Mouse (Mus musculus): ENCODE measurements at regions not wholly inside any gene's neighbourhood (a gene's known extent, or its start where the extent isn't known, plus 50 kb on each side); places are given as distances from the start of the nearest gene placed in this dataset.

DNA sequence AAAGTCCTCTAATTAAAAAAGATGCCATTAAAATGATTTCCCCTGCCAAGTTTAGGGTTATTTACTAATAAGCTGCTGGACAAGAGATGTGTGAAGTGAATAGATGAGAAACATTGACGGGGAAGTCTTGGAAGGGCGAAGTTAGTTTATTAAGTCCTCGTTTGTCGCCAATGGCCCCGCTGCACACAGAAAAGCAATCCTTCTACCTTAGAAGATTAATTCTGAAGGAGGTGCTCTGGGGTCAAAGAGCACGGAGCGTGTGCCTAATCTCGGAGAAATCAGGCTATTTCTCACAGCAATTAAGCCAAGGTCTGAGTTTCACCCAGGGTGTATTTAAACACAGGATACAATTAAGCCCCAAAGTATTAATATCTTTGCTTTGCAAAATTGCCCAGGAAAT, 189.8 kb upstream of the Adgrl2 start:
- H3K9me3 ChIP-seq, result no peaks in the 10 kb centered on the region
- no peaks in the 10 kb centered on the region for H3K36me3 ChIP-seq
- 4% methylated on average over 8 of the region's 8 CpGs for WGBS
- no peak for ATAC-seq (replicated peaks)
- H3K4me1 ChIP-seq, result peaks cover 10% of the 10 kb centered on the region; the same call in 1 of the 2 replicates
- no peak overlapping the region for H3K9ac ChIP-seq (replicated peaks)
- H3K27me3 ChIP-seq, result 0 out of 2 replicates have a peak, but pooled peaks cover 2% of the 10 kb centered on the region
- no peak overlapping the region for H3K27ac ChIP-seq (replicated peaks)
- no peak overlapping the region for H3K4me3 ChIP-seq
- no peak overlapping the region for H3K4me2 ChIP-seq (replicated peaks)

DNA sequence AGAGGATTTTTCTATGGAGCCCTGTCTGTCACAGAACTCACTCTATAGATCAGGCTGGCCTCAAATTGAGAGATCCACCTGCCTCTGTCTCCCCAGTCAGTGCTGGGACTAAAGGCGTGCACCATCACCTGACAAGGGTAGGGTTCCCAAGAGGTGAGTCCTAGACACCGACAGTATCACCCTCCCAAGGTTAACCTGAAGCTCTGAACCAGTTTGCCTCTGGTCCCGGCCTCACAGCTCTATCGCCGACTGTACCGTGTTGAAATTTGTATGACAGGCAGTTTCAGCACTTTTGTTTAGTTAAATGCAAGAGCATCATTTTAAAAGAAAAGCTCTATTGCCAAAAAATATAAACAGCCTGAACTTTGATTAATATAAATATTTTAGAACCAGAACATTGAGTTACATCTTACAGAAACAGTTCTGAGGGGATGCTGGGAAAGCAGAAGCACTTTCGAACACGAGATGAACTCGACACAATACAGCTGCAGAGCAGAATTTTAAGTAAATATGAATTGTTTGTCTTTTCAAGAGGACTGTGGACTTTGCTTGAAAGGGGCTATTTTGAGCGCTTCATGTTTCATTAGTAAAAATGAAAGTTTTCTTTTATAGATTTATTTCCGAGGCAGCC, 189.2 kb upstream of the Adgrl2 start:
- Histone ChIP-seq H3K9ac (replicated peaks) (no peak overlapping the region), H3K4me2 (replicated peaks) (no peak overlapping the region), H3K27me3 (0 out of 2 replicates have a peak, but pooled peaks cover 2% of the 10 kb centered on the region), H3K4me3 (no peak overlapping the region), H3K36me3 (no peaks in the 10 kb centered on the region), H3K9me3 (no peaks in the 10 kb centered on the region), H3K4me1 (peaks cover 10% of the 10 kb centered on the region; the same call in 1 of the 2 replicates), H3K27ac (replicated peaks) (no peak overlapping the region)
- ATAC-seq (replicated peaks), result no peak
- 44% methylated on average over 11 of the region's 11 CpGs for WGBS

DNA sequence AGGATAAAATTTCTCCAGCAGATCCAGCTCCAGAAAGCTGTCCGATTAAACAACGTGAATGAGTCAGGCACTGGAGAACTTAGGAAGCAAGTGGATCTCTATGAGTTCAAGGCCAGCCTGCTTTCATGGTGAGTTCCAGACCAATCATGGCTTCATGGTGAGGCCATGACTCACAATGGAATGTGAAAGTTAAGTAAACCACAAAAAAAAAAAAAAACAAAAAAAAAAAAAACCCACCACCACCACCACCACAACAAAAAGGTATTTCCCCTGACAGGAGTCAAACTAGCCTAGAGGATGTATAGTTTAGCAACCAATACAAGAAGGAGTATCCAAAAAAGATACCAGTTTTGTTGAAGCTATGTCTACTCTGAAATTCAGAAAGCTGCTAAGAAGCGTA, 188.5 kb upstream of the Adgrl2 start:
- Histone ChIP-seq H3K9me3 (no peaks in the 10 kb centered on the region), H3K36me3 (no peaks in the 10 kb centered on the region), H3K27ac (replicated peaks) (no peak overlapping the region), H3K27me3 (0 out of 2 replicates have a peak, but pooled peaks cover 2% of the 10 kb centered on the region), H3K9ac (replicated peaks) (no peak overlapping the region), H3K4me1 (peaks cover 5% of the 10 kb centered on the region; the same call in 1 of the 2 replicates), H3K4me3 (no peak overlapping the region), H3K4me2 (replicated peaks) (no peak overlapping the region)
- WGBS, result 97% methylated on average over 3 of the region's 3 CpGs
- no peak for ATAC-seq (replicated peaks)

GRCm38 (mm10) chr3:149174689-149175390, 184.5 kb upstream of the Adgrl2 start:
- H3K4me1 ChIP-seq, result no peaks in the 10 kb centered on the region
- H3K9me3 ChIP-seq, result no peaks in the 10 kb centered on the region
- no peak overlapping the region for H3K4me2 ChIP-seq (replicated peaks)
- H3K36me3 ChIP-seq, result no peaks in the 10 kb centered on the region
- ATAC-seq (replicated peaks), result no peak
- 0 out of 2 replicates have a peak, but pooled peaks cover 2% of the 10 kb centered on the region for H3K27me3 ChIP-seq
- 66% methylated on average over 11 of the region's 11 CpGs for WGBS
- no peak overlapping the region for H3K9ac ChIP-seq (replicated peaks)
- H3K4me3 ChIP-seq, result no peak overlapping the region
- H3K27ac ChIP-seq (replicated peaks), result no peak overlapping the region

DNA sequence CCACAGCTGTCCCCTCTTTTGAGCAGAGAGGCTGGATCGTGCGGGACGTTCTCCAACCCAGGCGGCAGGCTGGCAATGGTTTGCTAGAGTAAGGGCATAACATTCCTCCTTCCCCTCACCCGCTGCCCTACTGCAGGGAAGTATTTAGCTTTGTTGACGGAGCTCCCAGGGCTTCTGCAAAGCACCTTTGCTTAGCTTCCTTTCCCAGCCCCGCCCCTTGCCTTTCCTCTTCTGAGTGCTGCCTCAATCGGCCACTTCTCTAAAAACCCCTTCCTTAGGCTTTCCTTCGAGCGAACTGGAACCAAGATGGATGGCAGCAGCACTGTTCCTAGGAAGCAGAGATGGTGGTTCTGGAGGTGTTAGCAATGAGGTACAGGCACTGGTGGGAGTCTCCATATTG, 183.2 kb upstream of the Adgrl2 start:
- Histone ChIP-seq H3K36me3 (no peaks in the 10 kb centered on the region), H3K4me3 (no peak overlapping the region), H3K4me1 (no peaks in the 10 kb centered on the region), H3K4me2 (replicated peaks) (no peak overlapping the region), H3K9me3 (no peaks in the 10 kb centered on the region), H3K27me3 (0 out of 2 replicates have a peak, but pooled peaks cover 2% of the 10 kb centered on the region), H3K9ac (replicated peaks) (no peak overlapping the region), H3K27ac (replicated peaks) (no peak overlapping the region)
- 50% methylated on average over 10 of the region's 10 CpGs for WGBS
- ATAC-seq (replicated peaks), result no peak

DNA sequence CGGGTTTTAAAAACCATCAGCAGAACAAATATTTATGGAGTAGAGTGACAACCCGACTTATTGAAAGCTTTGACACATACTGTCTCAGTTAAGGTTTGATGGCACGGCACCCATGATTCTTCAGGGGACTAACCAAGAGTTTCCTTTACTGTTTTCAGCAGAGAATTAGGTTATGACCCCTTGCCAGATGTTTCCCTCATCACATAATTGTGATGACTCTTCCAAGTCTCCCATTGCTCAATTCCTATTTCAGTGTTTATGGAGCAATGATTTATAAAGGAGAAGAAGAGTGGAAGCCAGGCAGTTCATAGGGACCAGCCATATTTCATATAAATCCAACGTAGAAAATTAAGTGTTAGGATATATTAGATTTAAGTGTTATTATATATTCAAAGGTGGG, 181.4 kb upstream of the Adgrl2 start:
- Histone ChIP-seq H3K4me1 (no peaks in the 10 kb centered on the region), H3K4me3 (no peak overlapping the region), H3K9me3 (no peaks in the 10 kb centered on the region), H3K27ac (replicated peaks) (no peak overlapping the region), H3K9ac (replicated peaks) (no peak overlapping the region), H3K27me3 (no peaks in the 10 kb centered on the region), H3K36me3 (no peaks in the 10 kb centered on the region), H3K4me2 (replicated peaks) (no peak overlapping the region)
- 89% methylated on average over 4 of the region's 4 CpGs for WGBS
- no peak for ATAC-seq (replicated peaks)

DNA sequence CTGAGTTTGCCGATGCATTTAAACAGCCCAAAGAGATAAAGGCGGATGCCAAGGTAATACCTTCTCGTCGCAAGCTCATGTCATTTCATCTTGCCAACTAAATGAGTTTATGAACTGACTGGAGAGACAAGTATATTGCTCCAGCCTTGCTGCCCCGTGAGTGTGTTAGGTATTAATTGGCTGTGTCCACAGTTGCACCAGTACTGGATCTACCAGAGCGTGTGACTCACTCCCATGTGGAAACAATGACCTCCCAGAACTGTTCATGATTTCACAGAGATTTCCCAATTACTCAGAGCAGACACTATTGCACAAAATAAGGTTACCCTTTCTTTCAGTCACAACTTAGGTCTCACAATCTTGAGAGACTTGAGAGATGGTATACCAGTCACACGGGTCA, 179.8 kb upstream of the Adgrl2 start:
- Histone ChIP-seq H3K9me3 (no peaks in the 10 kb centered on the region), H3K4me2 (replicated peaks) (no peak overlapping the region), H3K9ac (replicated peaks) (no peak overlapping the region), H3K4me1 (no peaks in the 10 kb centered on the region), H3K27ac (replicated peaks) (no peak overlapping the region), H3K27me3 (no peaks in the 10 kb centered on the region), H3K4me3 (no peak overlapping the region), H3K36me3 (no peaks in the 10 kb centered on the region)
- no peak for ATAC-seq (replicated peaks)
- 70% methylated on average over 7 of the region's 7 CpGs for WGBS

- Histone ChIP-seq H3K4me1 (no peaks in the 10 kb centered on the region), H3K9ac (replicated peaks) (no peak overlapping the region), H3K4me3 (no peak overlapping the region), H3K4me2 (replicated peaks) (no peak overlapping the region), H3K27me3 (no peaks in the 10 kb centered on the region), H3K9me3 (no peaks in the 10 kb centered on the region), H3K36me3 (no peaks in the 10 kb centered on the region), H3K27ac (replicated peaks) (no peak overlapping the region)
- WGBS, result 70% methylated on average over 12 of the region's 12 CpGs
- no peak for ATAC-seq (replicated peaks)
Observed at GRCm38 (mm10) chr3:149169442-149169841, 179.1 kb upstream of the Adgrl2 start.

GRCm38 (mm10) chr3:149167997-149168396, 177.6 kb upstream of the Adgrl2 start:
- Histone ChIP-seq H3K4me3 (no peak overlapping the region), H3K9ac (replicated peaks) (no peak overlapping the region), H3K4me2 (replicated peaks) (no peak overlapping the region), H3K27ac (replicated peaks) (no peak overlapping the region), H3K36me3 (no peaks in the 10 kb centered on the region), H3K4me1 (no peaks in the 10 kb centered on the region), H3K9me3 (no peaks in the 10 kb centered on the region), H3K27me3 (no peaks in the 10 kb centered on the region)
- 50% methylated on average over 3 of the region's 3 CpGs for WGBS
- no peak for ATAC-seq (replicated peaks)

GRCm38 (mm10) chr3:149164804-149165203, 174.4 kb upstream of the Adgrl2 start:
- no peak for ATAC-seq (replicated peaks)
- no peak overlapping the region for H3K4me3 ChIP-seq
- no peaks in the 10 kb centered on the region for H3K27me3 ChIP-seq
- no peak overlapping the region for H3K4me2 ChIP-seq (replicated peaks)
- WGBS, result 88% methylated on average over 4 of the region's 4 CpGs
- H3K4me1 ChIP-seq, result no peaks in the 10 kb centered on the region
- no peak overlapping the region for H3K27ac ChIP-seq (replicated peaks)
- no peaks in the 10 kb centered on the region for H3K36me3 ChIP-seq
- no peaks in the 10 kb centered on the region for H3K9me3 ChIP-seq
- no peak overlapping the region for H3K9ac ChIP-seq (replicated peaks)

DNA sequence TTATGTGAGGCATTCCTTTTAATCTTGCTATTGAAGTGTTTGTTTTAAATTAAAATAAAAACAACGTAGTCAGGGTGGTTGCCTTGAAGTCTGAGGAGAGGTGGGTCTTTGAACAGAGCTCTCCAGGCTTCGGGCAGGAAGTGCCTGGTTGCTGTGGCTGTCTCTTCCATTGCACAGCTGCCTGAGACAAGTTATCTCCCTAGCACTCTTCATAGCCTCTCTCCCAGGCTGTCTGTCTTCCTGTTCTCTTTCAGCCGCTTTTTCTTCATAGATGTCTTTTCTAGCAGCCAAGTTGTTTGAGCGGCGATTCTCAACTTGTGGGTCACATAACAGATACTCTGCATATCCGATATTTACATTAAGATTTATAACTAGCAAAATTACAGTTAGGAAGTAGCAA, 173.2 kb upstream of the Adgrl2 start:
- no peak overlapping the region for H3K9ac ChIP-seq (replicated peaks)
- ATAC-seq (replicated peaks), result no peak
- 92% methylated on average over 6 of the region's 6 CpGs for WGBS
- no peaks in the 10 kb centered on the region for H3K4me1 ChIP-seq
- H3K4me2 ChIP-seq (replicated peaks), result no peak overlapping the region
- H3K36me3 ChIP-seq, result no peaks in the 10 kb centered on the region
- no peaks in the 10 kb centered on the region for H3K27me3 ChIP-seq
- H3K27ac ChIP-seq (replicated peaks), result no peak overlapping the region
- no peaks in the 10 kb centered on the region for H3K9me3 ChIP-seq
- no peak overlapping the region for H3K4me3 ChIP-seq

DNA sequence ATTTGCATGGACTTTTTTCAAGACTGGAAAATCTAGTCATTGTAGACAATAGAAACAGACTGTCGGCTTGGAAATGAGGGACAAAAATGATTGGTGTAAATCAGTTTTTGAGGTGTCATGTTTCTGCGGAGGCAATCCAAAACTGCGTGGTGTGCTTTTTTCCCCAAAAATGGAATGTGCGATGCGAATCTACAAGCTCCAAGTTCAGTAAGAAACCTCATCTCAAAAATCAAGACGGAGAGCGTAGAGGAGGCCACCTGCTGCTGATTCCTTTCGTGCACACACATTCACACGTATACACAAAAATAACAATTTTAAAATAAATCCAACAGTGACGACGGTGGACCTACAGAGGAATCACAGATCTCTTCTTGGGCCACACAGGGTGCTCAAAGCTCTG, 170.5 kb upstream of the Adgrl2 start:
- Histone ChIP-seq H3K9me3 (no peaks in the 10 kb centered on the region), H3K4me2 (replicated peaks) (no peak overlapping the region), H3K27me3 (no peaks in the 10 kb centered on the region), H3K4me1 (no peaks in the 10 kb centered on the region), H3K9ac (replicated peaks) (no peak overlapping the region), H3K27ac (replicated peaks) (no peak overlapping the region), H3K4me3 (no peak overlapping the region), H3K36me3 (no peaks in the 10 kb centered on the region)
- WGBS, result 92% methylated on average over 11 of the region's 11 CpGs
- no peak for ATAC-seq (replicated peaks)

- no peaks in the 10 kb centered on the region for H3K9me3 ChIP-seq
- no peaks in the 10 kb centered on the region for H3K4me1 ChIP-seq
- no peaks in the 10 kb centered on the region for H3K36me3 ChIP-seq
- 85% methylated on average over 8 of the region's 8 CpGs for WGBS
- H3K4me3 ChIP-seq, result no peak overlapping the region
- no peaks in the 10 kb centered on the region for H3K27me3 ChIP-seq
- no peak overlapping the region for H3K4me2 ChIP-seq (replicated peaks)
- no peak for ATAC-seq (replicated peaks)
- no peak overlapping the region for H3K27ac ChIP-seq (replicated peaks)
- H3K9ac ChIP-seq (replicated peaks), result no peak overlapping the region
Observed at GRCm38 (mm10) chr3:149157381-149157780, 167.0 kb upstream of the Adgrl2 start.
